Mouse (Mus musculus): ENCODE data around the gene Oaz3.

DNA sequence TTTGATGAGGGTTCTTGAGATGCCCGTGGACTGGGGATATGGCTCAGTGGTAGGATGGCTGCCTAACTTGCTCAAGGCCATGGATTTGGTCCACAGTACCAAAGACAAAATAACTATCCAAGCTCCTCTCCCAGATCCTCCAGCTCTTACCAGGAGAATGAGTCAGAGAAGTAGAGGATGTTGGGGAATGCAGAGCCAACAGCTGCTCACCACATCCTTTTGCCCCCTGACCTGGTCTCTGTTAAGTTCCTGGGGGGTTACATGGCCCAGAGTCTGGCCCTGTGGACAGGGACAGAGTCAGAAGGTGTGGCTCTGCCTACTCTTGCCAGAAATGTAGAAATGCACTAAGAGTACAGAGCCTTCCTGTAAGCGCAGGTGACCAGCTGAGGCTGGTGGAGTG lies 16.1 kb upstream of the Oaz3 start:
- TF ChIP-seq EP300 (optimal IDR thresholded peaks at IDR 0.05) (no peak), CTCF (IDR thresholded peaks at IDR 0.05; ENCODE audit: low read depth) (no peak)

Measured in stomach, postnatal 0 days (tissue).